Mouse (Mus musculus): ENCODE measurements around the gene Dcaf11. TPM values are rescaled to one million over a fixed set of nuclear protein-coding genes. Genes with fewer than 3 reads are reported as not detected.
A peak's percentile ranks its signal among the peaks of the same experiment; 100 is the strongest.

Dcaf11 gene
- polyA plus RNA-seq, 1 experiment from 2014 or later, result 130 TPM

DNA sequence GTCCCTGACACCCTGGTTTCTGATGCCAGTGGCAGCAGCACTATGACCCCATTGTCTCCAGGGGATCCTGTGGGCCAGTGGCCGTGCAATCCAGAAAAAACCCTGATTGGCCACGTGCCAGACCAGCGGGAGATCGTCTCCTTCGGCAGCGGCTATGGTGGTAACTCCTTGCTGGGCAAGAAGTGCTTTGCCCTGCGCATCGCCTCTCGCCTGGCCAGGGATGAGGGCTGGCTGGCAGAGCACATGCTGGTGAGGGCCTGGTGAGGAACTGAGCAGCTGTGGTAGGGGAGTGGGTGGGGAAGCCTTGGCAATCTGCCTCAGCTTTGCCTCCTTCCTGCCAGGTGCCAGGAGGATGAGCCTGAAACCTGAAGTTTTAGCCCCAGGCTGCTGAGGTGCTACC, 15.5 kb upstream of the Dcaf11 start:
- H3K9ac ChIP-seq (ENCODE audit: low read length), result peak overlapping the region; percentile 17; the same call in 1 of the 2 replicates
- no peak overlapping the region for H3K4me2 ChIP-seq (ENCODE audit: low read length)
- peaks cover 23% of the 10 kb centered on the region for H3K4me1 ChIP-seq (ENCODE audit: control insufficient read depth, insufficient read depth, low read length)
- H3K36me3 ChIP-seq (ENCODE audit: control insufficient read depth, insufficient read depth, low read length), result peaks cover 26% of the 10 kb centered on the region
- no peaks in the 10 kb centered on the region for H3K27me3 ChIP-seq (replicated peaks; ENCODE audit: control insufficient read depth, insufficient read depth, low read length)
- DNase-seq (ENCODE audit: low spot score), result peak; percentile 34
- no peaks in the 10 kb centered on the region for H3K9me3 ChIP-seq (replicated peaks; ENCODE audit: control insufficient read depth, low read length)
- WGBS, result 48% methylated on average over 9 of the region's 9 CpGs
- no peak for ATAC-seq
- H3K27ac ChIP-seq (ENCODE audit: low read depth, low read length), result peak overlapping the region; percentile 44; the same call in 1 of the 2 replicates
- H3K4me3 ChIP-seq (ENCODE audit: low read depth, low read length), result no peak overlapping the region

DNA sequence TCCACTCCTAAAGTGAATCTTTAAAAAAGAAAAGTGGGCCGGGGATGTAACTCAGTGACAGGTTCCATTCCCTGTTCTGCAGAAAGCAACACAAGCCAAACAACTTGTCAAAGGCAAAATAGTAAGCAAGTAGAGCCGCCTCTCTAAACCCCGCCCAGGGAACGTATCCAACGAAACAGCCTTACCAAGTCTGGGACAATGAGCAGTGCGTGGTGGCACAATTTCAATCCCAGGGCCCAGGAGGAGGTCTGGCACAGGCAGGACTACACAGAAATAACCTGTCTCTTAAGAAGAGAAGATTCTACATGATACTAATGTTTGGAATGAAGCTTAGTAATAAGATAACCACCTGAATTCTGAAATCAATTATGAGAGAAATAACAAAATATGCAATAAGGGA, 9.6 kb upstream of the Dcaf11 start:
- no peaks in the 10 kb centered on the region for H3K4me1 ChIP-seq (ENCODE audit: control insufficient read depth, insufficient read depth, low read length)
- H3K9ac ChIP-seq (ENCODE audit: low read length), result no peak overlapping the region
- no peaks in the 10 kb centered on the region for H3K9me3 ChIP-seq (replicated peaks; ENCODE audit: control insufficient read depth, low read length)
- H3K36me3 ChIP-seq (ENCODE audit: control insufficient read depth, insufficient read depth, low read length), result peaks cover 21% of the 10 kb centered on the region
- WGBS, result 78% methylated on average over 6 of the region's 6 CpGs
- no peak for ATAC-seq
- no peak overlapping the region for H3K4me3 ChIP-seq (ENCODE audit: low read depth, low read length)
- no peak overlapping the region for H3K4me2 ChIP-seq (ENCODE audit: low read length)
- no peaks in the 10 kb centered on the region for H3K27me3 ChIP-seq (replicated peaks; ENCODE audit: control insufficient read depth, insufficient read depth, low read length)
- no peak overlapping the region for H3K27ac ChIP-seq (ENCODE audit: low read depth, low read length)
- DNase-seq (ENCODE audit: low spot score), result no peak

DNA sequence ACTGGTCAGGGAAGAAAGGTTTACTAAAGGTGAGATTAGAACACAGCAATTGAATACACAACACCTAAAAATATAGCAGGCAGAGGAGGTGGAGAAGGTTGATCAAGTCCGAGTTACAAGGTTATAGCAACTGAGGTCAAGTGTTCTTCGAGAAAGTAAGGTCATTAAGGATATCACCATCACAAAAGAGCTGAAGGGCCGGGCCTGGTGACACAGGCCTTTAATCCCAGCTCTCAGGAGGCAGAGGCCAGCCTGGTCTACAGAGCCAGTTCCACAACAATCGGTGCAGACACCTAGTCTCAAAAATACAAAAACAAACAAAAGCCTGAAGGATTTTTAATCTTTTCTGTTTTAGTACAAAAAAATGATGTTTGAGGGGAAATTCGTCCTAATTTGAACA, 8.5 kb upstream of the Dcaf11 start:
- no peaks in the 10 kb centered on the region for H3K27me3 ChIP-seq (replicated peaks; ENCODE audit: control insufficient read depth, insufficient read depth, low read length)
- no peak for DNase-seq (ENCODE audit: low spot score)
- ATAC-seq, result no peak
- H3K4me1 ChIP-seq (ENCODE audit: control insufficient read depth, insufficient read depth, low read length), result no peaks in the 10 kb centered on the region
- no peak overlapping the region for H3K9ac ChIP-seq (ENCODE audit: low read length)
- no peak overlapping the region for H3K27ac ChIP-seq (ENCODE audit: low read depth, low read length)
- no peak overlapping the region for H3K4me2 ChIP-seq (ENCODE audit: low read length)
- H3K36me3 ChIP-seq (ENCODE audit: control insufficient read depth, insufficient read depth, low read length), result peaks cover 20% of the 10 kb centered on the region
- WGBS, result 70% methylated on average over 5 of the region's 5 CpGs
- H3K9me3 ChIP-seq (replicated peaks; ENCODE audit: control insufficient read depth, low read length), result no peaks in the 10 kb centered on the region
- H3K4me3 ChIP-seq (ENCODE audit: low read depth, low read length), result no peak overlapping the region

DNA sequence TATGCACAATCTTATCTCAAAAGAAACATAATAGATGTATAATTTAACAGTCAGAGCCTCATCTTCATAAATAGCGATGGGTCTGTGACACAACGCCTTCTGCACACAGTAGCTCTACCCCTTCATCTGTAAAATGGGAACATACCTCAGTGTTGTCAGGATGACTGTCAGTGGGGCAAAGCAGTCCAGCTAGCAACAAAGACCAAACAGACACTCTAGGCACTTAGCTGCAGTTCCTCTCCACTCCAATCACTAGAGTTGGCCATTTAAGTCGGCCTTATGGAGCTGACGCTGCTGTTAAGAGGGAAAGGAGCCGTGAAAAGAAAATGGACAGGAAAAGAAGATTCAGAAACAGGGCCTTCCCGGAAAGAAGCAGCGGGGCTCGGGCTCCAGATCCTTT, 8.0 kb upstream of the Dcaf11 start:
- Histone ChIP-seq H3K4me3 (ENCODE audit: low read depth, low read length) (no peak overlapping the region), H3K27me3 (replicated peaks; ENCODE audit: control insufficient read depth, insufficient read depth, low read length) (no peaks in the 10 kb centered on the region), H3K9ac (ENCODE audit: low read length) (no peak overlapping the region), H3K36me3 (ENCODE audit: control insufficient read depth, insufficient read depth, low read length) (peaks cover 20% of the 10 kb centered on the region), H3K27ac (ENCODE audit: low read depth, low read length) (no peak overlapping the region), H3K4me2 (ENCODE audit: low read length) (no peak overlapping the region), H3K4me1 (ENCODE audit: control insufficient read depth, insufficient read depth, low read length) (no peaks in the 10 kb centered on the region), H3K9me3 (replicated peaks; ENCODE audit: control insufficient read depth, low read length) (no peaks in the 10 kb centered on the region)
- no peak for DNase-seq (ENCODE audit: low spot score)
- no peak for ATAC-seq
- 94% methylated on average over 8 of the region's 8 CpGs for WGBS

DNA sequence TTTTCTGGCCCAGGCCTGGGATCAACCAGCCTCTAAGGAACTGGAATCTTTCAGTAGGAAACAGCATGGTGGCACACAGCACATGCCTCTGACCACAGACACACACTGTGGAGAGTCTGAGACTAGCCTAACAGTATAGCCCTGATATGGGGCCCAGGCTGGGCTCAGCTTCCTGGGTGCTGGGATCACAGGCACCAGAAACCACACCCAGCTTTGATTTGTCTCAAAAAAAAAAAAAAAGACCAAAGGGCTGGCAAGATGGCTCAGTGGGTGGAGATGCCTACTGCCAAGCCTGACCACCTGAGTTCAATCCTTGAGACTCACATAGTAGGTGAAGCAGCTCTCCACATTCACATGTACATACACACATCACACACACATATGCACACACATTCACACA, 5.2 kb upstream of the Dcaf11 start:
- DNase-seq (ENCODE audit: low spot score) (no peak), ATAC-seq (no peak)
- Histone ChIP-seq H3K9me3 (replicated peaks; ENCODE audit: control insufficient read depth, low read length) (no peaks in the 10 kb centered on the region), H3K4me1 (ENCODE audit: control insufficient read depth, insufficient read depth, low read length) (no peaks in the 10 kb centered on the region), H3K27ac (ENCODE audit: low read depth, low read length) (no peak overlapping the region), H3K36me3 (ENCODE audit: control insufficient read depth, insufficient read depth, low read length) (no peaks in the 10 kb centered on the region; the same call in 1 of the 2 replicates), H3K27me3 (replicated peaks; ENCODE audit: control insufficient read depth, insufficient read depth, low read length) (no peaks in the 10 kb centered on the region), H3K4me2 (ENCODE audit: low read length) (no peak overlapping the region), H3K4me3 (ENCODE audit: low read depth, low read length) (no peak overlapping the region), H3K9ac (ENCODE audit: low read length) (no peak overlapping the region)

DNA sequence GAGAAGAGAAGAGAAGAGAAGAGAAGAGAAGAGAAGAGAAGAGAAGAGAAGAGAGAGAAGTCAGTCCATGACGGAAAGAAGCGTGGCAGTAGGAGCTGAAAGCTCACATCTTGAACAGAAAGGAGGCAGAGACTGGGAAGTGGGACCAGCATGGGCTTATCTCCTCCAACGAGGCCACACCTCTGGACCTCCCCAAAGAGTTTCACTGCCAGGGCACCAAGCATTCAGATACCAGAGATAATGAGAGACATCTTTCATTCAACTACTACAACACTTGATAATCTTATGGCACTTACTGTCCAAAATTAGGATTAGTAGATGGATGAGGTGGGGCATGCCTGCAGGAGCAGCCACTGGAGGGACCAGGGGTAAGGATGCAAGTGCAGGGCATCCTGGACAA, 4.0 kb upstream of the Dcaf11 start:
- H3K4me1 ChIP-seq (ENCODE audit: control insufficient read depth, insufficient read depth, low read length), result no peaks in the 10 kb centered on the region
- no peaks in the 10 kb centered on the region for H3K27me3 ChIP-seq (replicated peaks; ENCODE audit: control insufficient read depth, insufficient read depth, low read length)
- no peak overlapping the region for H3K4me2 ChIP-seq (ENCODE audit: low read length)
- no peak for ATAC-seq
- H3K9me3 ChIP-seq (replicated peaks; ENCODE audit: control insufficient read depth, low read length), result no peaks in the 10 kb centered on the region
- no peak overlapping the region for H3K4me3 ChIP-seq (ENCODE audit: low read depth, low read length)
- DNase-seq (ENCODE audit: low spot score), result no peak
- H3K36me3 ChIP-seq (ENCODE audit: control insufficient read depth, insufficient read depth, low read length), result no peaks in the 10 kb centered on the region
- H3K27ac ChIP-seq (ENCODE audit: low read depth, low read length), result no peak overlapping the region
- 80% methylated on average over 3 of the region's 3 CpGs for WGBS
- no peak overlapping the region for H3K9ac ChIP-seq (ENCODE audit: low read length)

DNA sequence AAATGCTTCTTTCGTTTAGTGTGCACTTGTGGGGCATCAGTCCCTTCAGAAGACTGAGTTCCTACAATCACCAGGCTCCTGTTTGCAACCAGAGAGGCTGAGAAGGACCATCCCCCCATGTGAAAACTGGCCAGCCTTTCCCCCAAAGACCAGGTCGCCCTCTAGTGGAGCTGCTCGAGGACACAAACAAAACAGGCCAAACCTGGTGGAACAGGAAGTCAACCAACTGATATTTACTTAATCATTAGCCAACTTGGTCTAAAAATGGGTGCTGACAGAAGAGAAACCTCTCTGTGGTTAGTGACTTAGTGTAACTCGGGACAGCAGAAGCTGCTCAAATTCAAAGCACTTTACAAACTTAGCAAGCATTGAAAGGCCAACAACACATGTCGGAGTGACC, 2.8 kb upstream of the Dcaf11 start:
- no peak overlapping the region for H3K4me3 ChIP-seq (ENCODE audit: low read depth, low read length)
- H3K27ac ChIP-seq (ENCODE audit: low read depth, low read length), result no peak overlapping the region
- peaks cover 6% of the 10 kb centered on the region; the same call in 1 of the 2 replicates for H3K4me1 ChIP-seq (ENCODE audit: control insufficient read depth, insufficient read depth, low read length)
- no peaks in the 10 kb centered on the region for H3K27me3 ChIP-seq (replicated peaks; ENCODE audit: control insufficient read depth, insufficient read depth, low read length)
- ATAC-seq (no peak), DNase-seq (ENCODE audit: low spot score) (peak; percentile 74)
- no peak overlapping the region for H3K9ac ChIP-seq (ENCODE audit: low read length)
- 29% methylated on average over 5 of the region's 5 CpGs for WGBS
- no peak overlapping the region for H3K4me2 ChIP-seq (ENCODE audit: low read length)
- H3K36me3 ChIP-seq (ENCODE audit: control insufficient read depth, insufficient read depth, low read length), result no peaks in the 10 kb centered on the region
- no peaks in the 10 kb centered on the region for H3K9me3 ChIP-seq (replicated peaks; ENCODE audit: control insufficient read depth, low read length)

DNA sequence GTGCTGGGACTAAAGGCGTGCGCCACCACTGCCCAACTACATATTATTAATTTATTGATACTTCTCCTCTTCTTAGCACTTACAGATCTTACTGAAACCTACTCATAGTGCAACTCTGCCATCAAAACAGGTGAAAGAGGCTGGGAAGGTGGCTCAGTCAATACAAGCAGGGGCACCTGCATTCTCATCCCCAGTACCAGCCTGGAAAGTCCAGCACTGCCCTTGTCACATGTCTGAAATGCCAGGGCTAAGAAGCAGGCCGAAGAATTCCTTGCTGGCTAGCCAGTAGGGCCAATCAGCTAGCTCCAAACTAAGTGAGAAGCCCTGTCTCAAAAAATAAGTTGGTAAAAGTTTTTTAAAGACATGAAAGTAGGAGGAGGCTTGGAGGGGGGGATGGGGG, 2.2 kb upstream of the Dcaf11 start:
- no peak for DNase-seq (ENCODE audit: low spot score)
- Histone ChIP-seq H3K4me3 (ENCODE audit: low read depth, low read length) (no peak overlapping the region), H3K36me3 (ENCODE audit: control insufficient read depth, insufficient read depth, low read length) (no peaks in the 10 kb centered on the region), H3K4me1 (ENCODE audit: control insufficient read depth, insufficient read depth, low read length) (peaks cover 6% of the 10 kb centered on the region; the same call in 1 of the 2 replicates), H3K27ac (ENCODE audit: low read depth, low read length) (no peak overlapping the region), H3K4me2 (ENCODE audit: low read length) (no peak overlapping the region), H3K9me3 (replicated peaks; ENCODE audit: control insufficient read depth, low read length) (no peaks in the 10 kb centered on the region), H3K27me3 (replicated peaks; ENCODE audit: control insufficient read depth, insufficient read depth, low read length) (no peaks in the 10 kb centered on the region), H3K9ac (ENCODE audit: low read length) (no peak overlapping the region)
- WGBS, result 89% methylated on average over 3 of the region's 3 CpGs
- no peak for ATAC-seq

DNA sequence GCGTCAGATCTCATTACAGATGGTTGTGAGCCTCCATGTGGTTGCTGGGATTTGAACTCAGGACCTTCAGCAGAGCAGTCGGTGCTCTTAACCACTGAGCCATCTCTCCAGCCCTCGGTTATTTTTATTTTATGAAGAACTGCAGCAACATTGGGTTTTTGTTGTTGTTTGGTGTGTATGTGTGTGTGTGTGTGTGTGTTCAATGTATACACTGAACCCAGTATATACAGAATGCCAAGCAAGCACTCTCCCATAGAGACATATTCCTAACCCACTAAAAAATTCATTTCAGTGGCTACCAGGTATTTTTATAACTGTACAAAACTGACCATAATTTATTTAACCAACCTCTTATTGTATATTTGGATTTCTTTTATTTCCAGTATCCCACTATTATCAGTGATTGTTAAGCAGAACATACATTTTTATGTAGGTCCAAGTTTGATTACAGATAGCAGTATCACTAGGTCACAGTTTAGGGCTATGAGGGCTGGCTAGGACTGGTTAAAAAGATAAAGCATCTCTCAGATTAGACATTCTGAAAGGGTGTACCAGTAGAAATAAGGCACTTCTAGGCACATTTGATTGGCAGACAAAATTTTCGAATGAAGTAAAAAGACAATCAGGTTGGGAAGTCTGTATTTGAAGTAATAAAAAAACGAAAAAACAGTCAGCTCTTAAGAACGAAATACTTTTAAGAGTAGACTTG, 912 bp upstream of the Dcaf11 start:
- no peaks in the 10 kb centered on the region for H3K27me3 ChIP-seq (replicated peaks; ENCODE audit: control insufficient read depth, insufficient read depth, low read length)
- WGBS, result 60% methylated on average over 6 of the region's 6 CpGs
- peak overlapping the region; percentile 62 for H3K4me3 ChIP-seq (ENCODE audit: low read depth, low read length)
- peak overlapping the region; percentile 85; the same call in 1 of the 2 replicates for H3K9ac ChIP-seq (ENCODE audit: low read length)
- H3K4me1 ChIP-seq (ENCODE audit: control insufficient read depth, insufficient read depth, low read length), result peaks cover 6% of the 10 kb centered on the region; the same call in 1 of the 2 replicates
- peak overlapping the region; percentile 84 for H3K4me2 ChIP-seq (ENCODE audit: low read length)
- ATAC-seq (no peak), DNase-seq (ENCODE audit: low spot score) (no peak)
- no peaks in the 10 kb centered on the region for H3K9me3 ChIP-seq (replicated peaks; ENCODE audit: control insufficient read depth, low read length)
- H3K27ac ChIP-seq (ENCODE audit: low read depth, low read length), result no peak overlapping the region
- peaks cover 6% of the 10 kb centered on the region for H3K36me3 ChIP-seq (ENCODE audit: control insufficient read depth, insufficient read depth, low read length)
